Mouse (Mus musculus): ENCODE measurements at regions not wholly inside any gene's neighbourhood (a gene's known extent, or its start where the extent isn't known, plus 50 kb on each side); places are given as distances from the start of the nearest gene placed in this dataset.

DNA sequence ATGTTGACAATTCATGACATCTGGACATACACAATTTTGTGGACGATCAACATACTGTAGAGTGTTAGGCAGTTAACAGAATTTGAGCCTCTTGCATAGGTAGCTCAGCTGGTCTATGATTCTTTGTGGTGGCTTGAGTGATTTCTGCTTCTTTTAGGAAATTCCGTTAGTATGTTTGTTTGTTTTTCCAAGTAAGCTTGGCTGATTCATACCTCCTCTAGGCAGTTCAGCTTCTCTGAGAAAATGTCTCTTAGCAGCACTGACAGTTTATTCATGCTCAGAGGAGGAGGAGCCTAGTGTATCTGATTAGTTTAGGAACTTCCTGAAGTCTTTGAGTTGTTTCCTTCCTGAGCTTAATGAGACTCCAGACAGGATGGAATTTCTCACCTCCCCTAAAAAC, 321.7 kb upstream of the A1bg start:
- H3K9ac ChIP-seq = no peak overlapping the region
- ATAC-seq (ENCODE audit: insufficient read depth) = no peak
- no peaks in the 10 kb centered on the region for H3K36me3 ChIP-seq (ENCODE audit: insufficient read depth)
- no peaks in the 10 kb centered on the region for H3K4me1 ChIP-seq (ENCODE audit: insufficient read depth)
- H3K4me3 ChIP-seq (ENCODE audit: low read depth, low read length) = no peak overlapping the region
- no peak for TF ChIP-seq CTCF (IDR thresholded peaks at IDR 0.05; ENCODE audit: low read depth)
- no peak overlapping the region for H3K27ac ChIP-seq (ENCODE audit: low read depth)
- 54% methylated on average over 2 of the region's 2 CpGs for WGBS
- DNase-seq = peak; percentile 46
- H3K4me2 ChIP-seq = no peak overlapping the region
- no peaks in the 10 kb centered on the region for H3K9me3 ChIP-seq (ENCODE audit: low read depth, low read length)
- no peaks in the 10 kb centered on the region for H3K27me3 ChIP-seq (ENCODE audit: insufficient read depth, low read length)

DNA sequence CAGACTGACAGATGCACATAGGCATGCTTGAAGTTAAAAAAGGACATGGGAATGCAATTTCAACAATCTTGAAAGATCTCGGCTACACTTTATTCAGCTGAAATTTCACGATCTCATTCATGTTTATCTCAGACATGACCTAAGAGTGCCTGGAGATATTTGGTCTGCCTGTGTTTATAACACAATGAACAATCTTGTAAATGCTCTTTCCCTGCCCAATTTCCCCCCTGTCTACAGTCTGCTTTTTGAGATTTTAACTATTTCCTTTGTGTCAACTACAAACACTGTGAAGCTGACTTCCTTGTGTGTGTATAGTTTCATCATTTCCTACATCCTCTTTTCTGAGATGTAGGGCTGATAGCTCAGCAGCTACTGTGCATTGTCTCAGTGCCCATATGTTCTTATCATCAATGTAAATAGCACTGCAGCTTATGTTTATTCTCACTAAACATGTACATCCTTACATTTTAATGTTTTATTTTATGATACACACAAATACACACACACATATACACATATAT, 319.4 kb upstream of the A1bg start:
- H3K27ac ChIP-seq (ENCODE audit: low read depth) = 0 out of 2 replicates have a peak overlapping the region, but pooled peaks have one; percentile 0

DNA sequence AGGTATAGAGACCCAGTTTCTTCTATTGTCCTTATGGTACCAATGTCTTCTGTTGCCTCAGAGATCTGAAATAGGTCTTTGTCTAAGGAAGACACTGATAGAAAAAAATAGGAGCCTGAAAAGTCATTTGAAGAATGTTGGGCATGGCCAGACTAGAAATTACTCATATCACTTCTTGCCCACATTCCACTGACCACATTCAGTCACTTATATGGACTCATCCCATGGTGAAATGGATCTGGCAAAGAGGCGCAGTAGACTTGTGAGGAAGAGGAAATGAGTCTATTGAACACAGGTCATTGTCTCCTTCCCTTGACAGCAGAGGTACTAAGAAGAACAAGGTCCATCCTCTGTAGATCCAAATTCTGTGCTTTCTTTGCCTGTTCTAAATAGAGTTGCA, 318.9 kb upstream of the A1bg start:
- no peak for ATAC-seq (ENCODE audit: insufficient read depth)
- Histone ChIP-seq H3K4me1 (ENCODE audit: insufficient read depth) (no peaks in the 10 kb centered on the region), H3K4me3 (ENCODE audit: low read depth, low read length) (no peak overlapping the region), H3K36me3 (ENCODE audit: insufficient read depth) (no peaks in the 10 kb centered on the region), H3K9me3 (ENCODE audit: low read depth, low read length) (no peaks in the 10 kb centered on the region), H3K9ac (no peak overlapping the region), H3K27ac (ENCODE audit: low read depth) (peak overlapping the region; percentile 0; the same call in 1 of the 2 replicates), H3K4me2 (no peak overlapping the region), H3K27me3 (ENCODE audit: insufficient read depth, low read length) (no peaks in the 10 kb centered on the region)
- 63% methylated on average over 1 of the region's 1 CpGs for WGBS
- no peak for TF ChIP-seq CTCF (IDR thresholded peaks at IDR 0.05; ENCODE audit: low read depth)
- peak; percentile 17 for DNase-seq

More for the DNA sequence above, 319.4 kb upstream of the A1bg start:
- TF ChIP-seq CTCF (IDR thresholded peaks at IDR 0.05; ENCODE audit: low read depth) = no peak
- no peaks in the 10 kb centered on the region for H3K9me3 ChIP-seq (ENCODE audit: low read depth, low read length)
- peak; percentile 45 for DNase-seq
- H3K27me3 ChIP-seq (ENCODE audit: insufficient read depth, low read length) = no peaks in the 10 kb centered on the region
- H3K4me3 ChIP-seq (ENCODE audit: low read depth, low read length) = no peak overlapping the region
- ATAC-seq (ENCODE audit: insufficient read depth) = peak; percentile 41; the same call in 1 of the 2 replicates
- H3K4me1 ChIP-seq (ENCODE audit: insufficient read depth) = no peaks in the 10 kb centered on the region
- no peak overlapping the region for H3K4me2 ChIP-seq
- no peak overlapping the region for H3K9ac ChIP-seq
- H3K36me3 ChIP-seq (ENCODE audit: insufficient read depth) = no peaks in the 10 kb centered on the region
- 28% methylated on average over 2 of the region's 2 CpGs for WGBS

DNA sequence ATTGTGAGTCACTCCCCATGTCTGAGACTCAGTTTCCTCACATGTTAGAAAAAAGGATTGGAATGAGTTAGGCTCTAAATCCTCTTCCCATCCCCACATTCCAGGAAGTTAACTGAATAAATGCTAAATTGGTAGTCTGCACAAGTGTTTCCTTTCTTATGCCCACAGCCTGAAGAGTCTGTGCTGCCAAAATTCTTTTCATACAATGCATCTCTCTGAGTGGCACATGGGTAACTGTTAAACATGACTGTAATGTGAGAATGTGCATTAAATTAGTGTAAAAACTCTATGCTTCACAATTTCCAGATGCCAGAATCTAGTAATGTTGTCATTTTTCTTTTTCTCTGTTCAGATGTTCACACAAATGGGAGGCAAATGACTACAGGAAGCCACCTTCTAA, 317.5 kb upstream of the A1bg start:
- H3K36me3 ChIP-seq (ENCODE audit: insufficient read depth) = no peaks in the 10 kb centered on the region
- DNase-seq = no peak

DNA sequence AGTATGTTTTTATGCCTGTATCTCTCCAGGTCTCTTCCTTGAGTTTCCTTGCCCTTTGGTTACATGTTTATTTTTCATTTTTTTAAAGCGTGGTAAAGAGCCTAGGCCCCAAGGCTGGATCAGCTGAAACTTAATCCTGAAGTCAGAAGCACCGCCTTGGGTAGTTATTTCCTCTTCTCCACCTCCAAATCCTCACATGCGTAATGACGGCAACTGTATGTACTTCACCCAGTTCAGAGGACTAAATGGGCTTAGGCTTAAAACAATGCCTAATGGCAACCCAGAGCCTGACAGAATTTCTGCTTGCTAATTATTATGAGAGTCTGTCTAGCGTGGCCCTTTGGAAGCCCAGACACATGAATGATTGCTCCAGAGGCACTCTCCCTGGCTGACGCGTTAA, 316.6 kb upstream of the A1bg start:
- Histone ChIP-seq H3K36me3 (ENCODE audit: insufficient read depth) (no peaks in the 10 kb centered on the region), H3K27ac (ENCODE audit: low read depth) (no peak overlapping the region), H3K9me3 (ENCODE audit: low read depth, low read length) (no peaks in the 10 kb centered on the region), H3K27me3 (ENCODE audit: insufficient read depth, low read length) (no peaks in the 10 kb centered on the region), H3K4me1 (ENCODE audit: insufficient read depth) (no peaks in the 10 kb centered on the region), H3K4me2 (no peak overlapping the region), H3K4me3 (ENCODE audit: low read depth, low read length) (no peak overlapping the region), H3K9ac (no peak overlapping the region)
- 74% methylated on average over 7 of the region's 7 CpGs for WGBS
- no peak for DNase-seq
- no peak for ATAC-seq (ENCODE audit: insufficient read depth)
- TF ChIP-seq CTCF (IDR thresholded peaks at IDR 0.05; ENCODE audit: low read depth) = no peak

More for the DNA sequence above, 317.5 kb upstream of the A1bg start:
- Histone ChIP-seq H3K9me3 (ENCODE audit: low read depth, low read length) (no peaks in the 10 kb centered on the region), H3K27ac (ENCODE audit: low read depth) (no peak overlapping the region), H3K9ac (no peak overlapping the region), H3K27me3 (ENCODE audit: insufficient read depth, low read length) (no peaks in the 10 kb centered on the region), H3K4me1 (ENCODE audit: insufficient read depth) (no peaks in the 10 kb centered on the region), H3K4me2 (no peak overlapping the region), H3K4me3 (ENCODE audit: low read depth, low read length) (no peak overlapping the region)
- no peak for ATAC-seq (ENCODE audit: insufficient read depth)
- no peak for TF ChIP-seq CTCF (IDR thresholded peaks at IDR 0.05; ENCODE audit: low read depth)

DNA sequence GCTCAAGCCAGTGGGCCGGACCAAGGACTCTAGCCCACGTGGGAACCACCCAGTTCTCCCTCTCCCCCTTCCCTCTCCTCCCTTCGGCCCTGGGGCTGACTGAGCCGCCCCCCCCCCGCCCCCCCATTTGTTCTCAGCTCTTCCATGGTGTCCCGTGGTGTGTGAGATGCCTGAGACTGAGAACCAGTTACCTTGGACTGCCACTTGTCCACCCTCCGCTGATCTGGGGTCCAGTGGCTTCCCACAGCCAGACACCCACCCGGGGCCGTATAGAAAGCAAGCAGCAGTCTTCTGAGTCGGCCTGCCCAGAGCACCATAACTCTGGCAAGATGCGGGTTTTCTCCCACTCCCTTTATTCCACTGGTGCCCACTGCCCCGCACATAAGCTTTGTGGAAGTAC, 316.2 kb upstream of the A1bg start:
- no peak for DNase-seq
- no peak overlapping the region for H3K4me2 ChIP-seq

DNA sequence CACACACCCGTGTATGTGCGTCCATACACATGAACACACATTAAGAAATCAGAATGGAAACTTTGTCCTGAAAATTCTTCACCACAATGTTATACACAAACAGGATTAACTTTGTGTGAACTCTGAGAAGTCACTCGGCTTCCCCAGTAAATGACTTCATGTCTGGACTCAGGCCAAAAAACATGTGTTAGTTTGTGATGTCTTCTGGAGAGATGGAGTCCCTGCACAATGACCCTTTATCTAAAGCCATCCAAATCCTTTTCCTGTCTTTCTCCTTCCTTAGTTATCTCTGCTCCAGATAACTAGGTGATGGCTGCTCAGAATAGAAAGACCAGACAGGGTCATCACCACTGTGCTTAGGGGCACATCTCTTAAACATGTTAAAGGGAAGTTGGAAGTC, 306.8 kb upstream of the A1bg start:
- TF ChIP-seq CTCF (IDR thresholded peaks at IDR 0.05; ENCODE audit: low read depth) = no peak

More for the DNA sequence above, 316.2 kb upstream of the A1bg start:
- Histone ChIP-seq H3K27ac (ENCODE audit: low read depth) (no peak overlapping the region), H3K9me3 (ENCODE audit: low read depth, low read length) (no peaks in the 10 kb centered on the region), H3K36me3 (ENCODE audit: insufficient read depth) (no peaks in the 10 kb centered on the region), H3K4me3 (ENCODE audit: low read depth, low read length) (no peak overlapping the region), H3K27me3 (ENCODE audit: insufficient read depth, low read length) (no peaks in the 10 kb centered on the region), H3K4me1 (ENCODE audit: insufficient read depth) (no peaks in the 10 kb centered on the region), H3K9ac (no peak overlapping the region)
- no peak for ATAC-seq (ENCODE audit: insufficient read depth)
- TF ChIP-seq CTCF (IDR thresholded peaks at IDR 0.05; ENCODE audit: low read depth) = no peak
- 68% methylated on average over 11 of the region's 12 CpGs for WGBS

More for the DNA sequence above, 306.8 kb upstream of the A1bg start:
- H3K9ac ChIP-seq = no peak overlapping the region
- H3K4me1 ChIP-seq (ENCODE audit: insufficient read depth) = 0 out of 2 replicates have a peak, but pooled peaks cover 2% of the 10 kb centered on the region
- H3K4me2 ChIP-seq = no peak overlapping the region
- 40% methylated on average over 3 of the region's 3 CpGs for WGBS
- DNase-seq = peak; percentile 90
- H3K9me3 ChIP-seq (ENCODE audit: low read depth, low read length) = no peaks in the 10 kb centered on the region
- H3K27ac ChIP-seq (ENCODE audit: low read depth) = no peak overlapping the region; the same call in 1 of the 2 replicates
- H3K4me3 ChIP-seq (ENCODE audit: low read depth, low read length) = no peak overlapping the region
- H3K36me3 ChIP-seq (ENCODE audit: insufficient read depth) = no peaks in the 10 kb centered on the region
- no peaks in the 10 kb centered on the region for H3K27me3 ChIP-seq (ENCODE audit: insufficient read depth, low read length)
- peak; percentile 52 for ATAC-seq (ENCODE audit: insufficient read depth)

Data from lung, embryonic 14.5 days (tissue).